10 mouse cellular contexts compared by ENCODE assay signal in the genomic region with DNA sequence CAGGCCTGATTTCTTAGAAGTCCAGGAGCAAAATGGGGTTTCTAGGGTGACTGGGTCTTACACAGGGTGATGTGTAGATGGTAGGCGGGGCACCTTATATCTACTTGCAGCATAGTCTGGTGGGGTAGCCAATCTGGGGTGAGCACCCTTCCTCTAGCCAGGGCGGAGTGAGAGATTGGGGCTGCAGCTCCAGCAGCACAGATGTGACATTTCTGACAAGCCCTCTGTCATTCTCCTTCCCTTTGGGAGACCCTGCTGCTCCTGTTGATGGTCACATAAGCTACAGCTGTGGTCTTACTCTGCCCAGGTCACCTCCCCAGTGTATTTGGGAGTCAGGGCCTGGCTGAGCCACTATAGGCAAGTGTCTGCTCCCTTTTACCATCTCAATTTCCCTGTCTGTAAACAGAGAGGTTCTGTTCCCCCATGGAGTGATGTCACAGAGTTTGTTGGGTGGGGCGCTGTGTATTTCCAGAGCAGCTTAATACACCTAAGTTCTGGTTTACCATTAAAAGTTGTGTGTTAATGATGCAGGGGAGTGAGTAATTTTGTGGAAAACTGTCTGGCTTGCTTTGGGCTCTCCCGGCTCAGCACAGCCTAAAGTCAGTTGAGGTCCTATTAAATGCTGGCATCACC. TPM values are rescaled to one million over a fixed set of nuclear protein-coding genes. Genes with fewer than 3 reads are reported as not detected.
DNase-seq lines count a peak whose midpoint lies in the region; ATAC-seq and TF ChIP-seq lines count a peak whose summit lies in the region.
"Had no signal": no experiment of that assay in that cellular context is flagged by ENCODE, and none has a peak within 500 bp of the region (broad histone marks: within the 10 kb centered on the region; RNA-seq: fewer than 3 reads in every experiment).

No protein-coding gene starts in this region.

- no peak overlapping the region for H3K4me3 ChIP-seq in heart, embryonic 12.5 days
- H3K4me3 ChIP-seq in limb, embryonic 15.5 days, result no peak overlapping the region
- no peak overlapping the region for H3K4me3 ChIP-seq in olfactory bulb, adult 2 months (ENCODE audit: insufficient read depth, low read depth, low read length)

- peaks cover 9% of the 10 kb centered on the region; the same call in 1 of the 2 replicates for H3K27me3 ChIP-seq in heart, embryonic 12.5 days (replicated peaks)
- H3K27me3 ChIP-seq in limb, embryonic 15.5 days, result no peaks in the 10 kb centered on the region

- no peak for TF ChIP-seq CTCF in olfactory bulb, adult 2 months (IDR thresholded peaks at IDR 0.05; ENCODE audit: insufficient read depth, low read depth, low read length)

- ATAC-seq in heart, embryonic 12.5 days (ENCODE audit: insufficient number of reproducible peaks, low FRiP score), result peak; percentile 86
- ATAC-seq in limb, embryonic 15.5 days (ENCODE audit: insufficient number of reproducible peaks, low FRiP score, low TSS enrichment, low read depth), result no peak
- ATAC-seq: lung, postnatal 0 days had no signal

- WGBS in heart, embryonic 12.5 days, result 79% methylated on average over 4 of the region's 4 CpGs
- 79% methylated on average over 4 of the region's 4 CpGs for WGBS in limb, embryonic 15.5 days
- WGBS in olfactory bulb, adult 2 months, result 83% methylated on average over 4 of the region's 4 CpGs

- H3K9ac ChIP-seq in heart, embryonic 12.5 days, result no peak overlapping the region
- no peak overlapping the region for H3K9ac ChIP-seq in limb, embryonic 15.5 days

- peaks cover 37% of the 10 kb centered on the region for H3K4me1 ChIP-seq in heart, embryonic 12.5 days (replicated peaks)
- peaks cover 74% of the 10 kb centered on the region for H3K4me1 ChIP-seq in limb, embryonic 15.5 days
- H3K4me1 ChIP-seq in olfactory bulb, adult 2 months (ENCODE audit: control insufficient read depth, insufficient read depth, low read length), result peaks cover 59% of the 10 kb centered on the region

- H3K36me3 ChIP-seq in heart, embryonic 12.5 days, result no peaks in the 10 kb centered on the region
- no peaks in the 10 kb centered on the region for H3K36me3 ChIP-seq in limb, embryonic 15.5 days

- H3K4me2 ChIP-seq in heart, embryonic 12.5 days, result 0 out of 2 replicates have a peak overlapping the region, but pooled peaks have one; percentile 2
- no peak overlapping the region for H3K4me2 ChIP-seq in limb, embryonic 15.5 days

- no peak overlapping the region for H3K27ac ChIP-seq in heart, embryonic 12.5 days (ENCODE audit: poor library complexity, severe bottlenecking)
- H3K27ac ChIP-seq in limb, embryonic 15.5 days, result 0 out of 2 replicates have a peak overlapping the region, but pooled peaks have one; percentile 27
- peak overlapping the region; percentile 32; the same call in 1 of the 2 replicates for H3K27ac ChIP-seq in olfactory bulb, adult 2 months (ENCODE audit: insufficient read depth, low read depth, low read length)

- TF ChIP-seq POLR2A in olfactory bulb, adult 2 months (IDR thresholded peaks at IDR 0.05; ENCODE audit: insufficient read depth, low read depth, low read length), result no peak

- no peaks in the 10 kb centered on the region for H3K9me3 ChIP-seq in heart, embryonic 12.5 days (replicated peaks)
- H3K9me3 ChIP-seq in limb, embryonic 15.5 days, result no peaks in the 10 kb centered on the region

- no peak for DNase-seq in heart, adult 9 months (ENCODE audit: low spot score in 2 of 2)
- peak; percentile 85 for DNase-seq in c-Kit-negative CD71-positive TER-119-positive erythroid progenitor cells, embryonic 14.5 days (ENCODE audit: low read depth, low spot score)
- no peak for DNase-seq in left cerebral cortex, adult 8-10 months (ENCODE audit: low spot score in 2 of 2)
- DNase-seq in adrenal gland, postnatal 10 days, result no peak
- DNase-seq in layer of hippocampus, adult 8-10 months (ENCODE audit: low spot score in 2 of 2), result no peak
- DNase-seq: layer of hippocampus, postnatal 36 days had no signal

RNA-seq across cellular contexts. Expression of gene Smox, which starts 6.0 kb away (rescaled TPM):
- polyA plus RNA-seq in heart, embryonic 12.5 days (2016; fragmentation: Nextera tagmentation; extraction: Ambion mirVana), result 21.0 and 21.3 TPM in 2 replicates
- polyA plus RNA-seq in limb, embryonic 15.5 days (2015; fragmentation: Nextera tagmentation; extraction: Ambion mirVana), result 54.0 and 55.1 TPM in 2 replicates
- polyA plus RNA-seq in olfactory bulb, adult 2 months (2012; ENCODE audit: insufficient read depth, insufficient read length, low replicate concordance, missing spikeins), result not detected in 2 replicates
- 10 to 100 TPM; 48.6 to 64.3 (median 57.9) TPM for total RNA-seq in left cerebral cortex, adult 8-10 months (2022)
- 10 to 100 TPM; 20.1 to 21.0 TPM for total RNA-seq in adrenal gland, postnatal 10 days (2021)
- total RNA-seq in layer of hippocampus, adult 8-10 months (2022), result 10 to 100 TPM; 57.8 to 80.1 (median 67.6) TPM
